Mouse (Mus musculus) intestine, embryonic 15.5 days (tissue): ENCODE data around the gene Cnp. TPM values are rescaled to one million over a fixed set of nuclear protein-coding genes. Genes with fewer than 3 reads are reported as not detected.

Source experiments
- ATAC-seq: fragments of 200-750 bp; cut with Nextera tagmentation; 2 replicates; pipeline ENCODE4 v1.8.0; 2017; ENCODE audit warnings: moderate TSS enrichment, moderate library complexity
- H3K27ac ChIP-seq: fragments of 300-500 bp; sonication (generic); 2 replicates; pipeline ENCODE4 v1.5.1; 2015; ENCODE audit warnings: mild to moderate bottlenecking, inconsistent platforms
- H3K27me3 ChIP-seq: fragments of 300-500 bp; sonication (generic); replicated peaks from 2 replicates; pipeline ENCODE4 v1.6.1; 2015; ENCODE audit warnings: inconsistent platforms
- H3K36me3 ChIP-seq: fragments of 300-500 bp; sonication (generic); 2 replicates; pipeline ENCODE4 v1.6.1; 2015; ENCODE audit warnings: inconsistent platforms
- H3K4me1 ChIP-seq: fragments of 300-500 bp; sonication (generic); replicated peaks from 2 replicates; pipeline ENCODE4 v1.6.1; 2015; ENCODE audit warnings: inconsistent platforms
- H3K4me2 ChIP-seq: fragments of 300-500 bp; sonication (generic); replicated peaks from 2 replicates; pipeline ENCODE4 v1.6.1; 2015; ENCODE audit warnings: mild to moderate bottlenecking, inconsistent platforms
- H3K4me3 ChIP-seq: fragments of 300-500 bp; sonication (generic); replicated peaks from 2 replicates; pipeline ENCODE4 v1.5.1; 2015; ENCODE audit warnings: inconsistent platforms
- H3K9ac ChIP-seq: fragments of 300-500 bp; sonication (generic); 2 replicates; pipeline ENCODE4 v1.6.1; 2015; ENCODE audit warnings: inconsistent platforms
- H3K9me3 ChIP-seq: fragments of 300-500 bp; sonication (generic); 2 replicates; pipeline ENCODE4 v1.6.1; 2016; ENCODE audit warnings: inconsistent platforms
- WGBS: fragments of 180-500 bp; shearing (Covaris S2); methylation state at CpG from one replicate; pipeline ENCODE4 v1.1.7; 2015; 5-methylcytosine and 5-hydroxymethylcytosine counted together
- polyA plus RNA-seq: library from polyadenylated mRNA; unstranded; fragments of >200 nt; fragmentation: Nextera tagmentation; extraction: Ambion mirVana; gene quantifications from 2 replicates; pipeline ENCODE4 v1.2.1, GENCODE M21; 2015

The Cnp gene
- polyA plus RNA-seq, 1 experiment from 2014 or later, result 32.1 TPM

DNA sequence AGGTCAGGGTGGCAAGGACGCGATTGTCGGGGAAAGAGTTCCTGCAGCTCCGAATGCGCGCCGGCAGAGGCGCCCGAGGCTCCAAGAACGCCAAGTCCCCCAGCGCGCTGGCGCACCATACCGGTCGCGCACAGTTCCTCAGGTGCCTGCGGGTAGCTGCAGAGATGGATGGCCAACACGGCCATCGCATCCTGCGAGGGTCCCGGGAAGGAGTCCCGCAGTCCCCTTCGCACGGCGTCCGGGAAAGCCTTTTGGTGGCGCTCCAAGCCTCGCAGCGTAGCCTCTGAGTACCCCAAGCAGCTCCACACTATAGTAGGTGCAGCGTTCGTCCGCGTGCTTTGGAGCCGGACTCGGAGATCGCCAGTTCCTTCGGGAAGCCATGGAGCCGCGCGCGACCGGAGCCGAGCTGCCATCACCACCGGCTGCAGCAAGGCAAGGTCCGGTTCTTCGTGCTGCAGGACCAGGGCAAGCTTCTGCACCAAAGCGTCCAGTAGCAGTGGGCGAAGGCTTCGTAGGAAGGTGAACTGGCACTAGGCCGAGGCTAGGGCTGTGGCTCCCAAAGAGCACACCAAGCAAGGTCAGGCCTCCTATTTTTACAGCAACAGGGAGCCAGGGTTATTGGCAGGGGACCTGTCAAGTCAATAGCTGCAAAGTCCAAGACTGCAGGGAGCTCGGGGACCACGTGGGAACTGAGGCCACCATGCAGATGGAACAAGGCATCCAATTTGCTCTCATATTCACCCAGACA, 65.6 kb downstream of the Cnp start:
- H3K9ac ChIP-seq, result no peak overlapping the region
- peaks cover 23% of the 10 kb centered on the region for H3K27me3 ChIP-seq
- H3K4me2 ChIP-seq, result peak overlapping the region; percentile 77
- H3K9me3 ChIP-seq, result no peaks in the 10 kb centered on the region
- peak overlapping the region; percentile 34 for H3K4me3 ChIP-seq
- peak; percentile 62 for ATAC-seq
- WGBS, result 8% methylated on average over 52 of the region's 52 CpGs
- no peaks in the 10 kb centered on the region for H3K36me3 ChIP-seq
- H3K4me1 ChIP-seq, result peaks cover 10% of the 10 kb centered on the region; the same call in 1 of the 2 replicates
- no peak overlapping the region for H3K27ac ChIP-seq

Other genes with a start within 250 kb of the Cnp start
- 2.1 and 2.4 TPM in 2 replicates for gene Gast, start 240.5 kb upstream of the Cnp start, polyA plus RNA-seq
- 13.9 and 15.5 TPM in 2 replicates for gene Hap1, start 218.8 kb upstream of the Cnp start, polyA plus RNA-seq
- 133 and 139 TPM in 2 replicates for gene Jup, start 177.1 kb upstream of the Cnp start, polyA plus RNA-seq
- gene P3h4, start 160.1 kb upstream of the Cnp start, polyA plus RNA-seq, result 44.1 and 45.4 TPM in 2 replicates
- 84.2 and 86.6 TPM in 2 replicates for gene Fkbp10, start 159.2 kb upstream of the Cnp start, polyA plus RNA-seq
- 94.2 and 100 TPM in 2 replicates for gene Nt5c3b, start 133.1 kb upstream of the Cnp start, polyA plus RNA-seq
- gene Klhl10, start 133.0 kb upstream of the Cnp start, polyA plus RNA-seq, result 0.35 and 0.47 TPM in 2 replicates
- 5.7 and 5.9 TPM in 2 replicates for gene Klhl11, start 102.2 kb upstream of the Cnp start, polyA plus RNA-seq
- gene Acly, start 46.9 kb upstream of the Cnp start, polyA plus RNA-seq, result 146 and 153 TPM in 2 replicates
- 0.19 and 0.20 TPM in 2 replicates for gene Ttc25, start 29.3 kb upstream of the Cnp start, polyA plus RNA-seq
- gene Nkiras2, start 44.3 kb downstream of the Cnp start, polyA plus RNA-seq, result 57.6 and 65.0 TPM in 2 replicates
- gene Dnajc7, start 45.3 kb downstream of the Cnp start, polyA plus RNA-seq, result 188 TPM in 2 replicates
- gene Zfp385c, start 117.6 kb downstream of the Cnp start, polyA plus RNA-seq, result 0.11 TPM in 2 replicates
- gene Dhx58, start 129.4 kb downstream of the Cnp start, polyA plus RNA-seq, result 2.7 and 3.2 TPM in 2 replicates
- 48.2 and 51.9 TPM in 2 replicates for gene Kat2a, start 137.6 kb downstream of the Cnp start, polyA plus RNA-seq
- gene Hspb9, start 138.9 kb downstream of the Cnp start, polyA plus RNA-seq, result 0.40 and 0.54 TPM in 2 replicates
- gene Rab5c, start 163.3 kb downstream of the Cnp start, polyA plus RNA-seq, result 26.1 and 26.3 TPM in 2 replicates
- 0.18 and 0.19 TPM in 2 replicates for gene Kcnh4, start 185.0 kb downstream of the Cnp start, polyA plus RNA-seq
- not detected in 2 replicates for gene Hcrt, start 188.0 kb downstream of the Cnp start, polyA plus RNA-seq
- 4.7 and 6.7 TPM in 2 replicates for gene Ghdc, start 196.1 kb downstream of the Cnp start, polyA plus RNA-seq